Mouse (Mus musculus): ENCODE data around the gene Th. TPM values are rescaled to one million over a fixed set of nuclear protein-coding genes. Genes with fewer than 3 reads are reported as not detected.

The Th gene
- polyA plus RNA-seq (2012; rRNA removed) (0.18 and 0.26 TPM in 2 replicates), polyA plus RNA-seq (2014; fragmentation: Nextera tagmentation; extraction: Ambion mirVana) (0.14 and 0.40 TPM in 2 replicates)

GRCm38 (mm10) chr7:142931028-142931427 lies at the start of gene Th:
TSS of gene Th (minus strand) at chr7:142931128.
- H3K27ac ChIP-seq (replicated peaks; ENCODE audit: low read depth, low read length) = no peak within 1 kb of the TSS
- H3K36me3 ChIP-seq (ENCODE audit: control insufficient read depth, insufficient read depth, low read length) = no peaks in the 10 kb centered on the region
- no peak within 1 kb of the TSS for H3K4me2 ChIP-seq (replicated peaks; ENCODE audit: low read depth, low read length, severe bottlenecking)
- H3K27me3 ChIP-seq (ENCODE audit: control insufficient read depth, insufficient read depth, low read length) = no peaks in the 10 kb centered on the region
- no peaks in the 10 kb centered on the region for H3K9me3 ChIP-seq (ENCODE audit: control insufficient read depth, low read length)
- H3K4me3 ChIP-seq (replicated peaks; ENCODE audit: low read length) = no peak within 1 kb of the TSS
- H3K9ac ChIP-seq (ENCODE audit: low read depth, low read length, severe bottlenecking) = no peak within 1 kb of the TSS
- DNase-seq (ENCODE audit: low spot score) (no peak), ATAC-seq (ENCODE audit: low FRiP score, low read depth) (no peak)
- WGBS = 86% methylated on average over 3 of the region's 3 CpGs
- no peaks in the 10 kb centered on the region for H3K4me1 ChIP-seq (ENCODE audit: control insufficient read depth, insufficient read depth, low read length)
- no peak for TF ChIP-seq POLR2A (IDR thresholded peaks at IDR 0.05; ENCODE audit: borderline replicate concordance, extremely low read depth, insufficient read depth, insufficient read length)

- no peaks in the 10 kb centered on the region for H3K36me3 ChIP-seq (ENCODE audit: control insufficient read depth, insufficient read depth, low read length)
- H3K9me3 ChIP-seq (ENCODE audit: control insufficient read depth, low read length) = no peaks in the 10 kb centered on the region
- peaks cover 58% of the 10 kb centered on the region for H3K27me3 ChIP-seq (ENCODE audit: control insufficient read depth, insufficient read depth, low read length)
- ATAC-seq (ENCODE audit: low FRiP score, low read depth) (peak; percentile 25; the same call in 1 of the 2 replicates), DNase-seq (ENCODE audit: low spot score) (peak; percentile 4)
- peak within 1 kb of the TSS; percentile 44 for H3K9ac ChIP-seq (ENCODE audit: low read depth, low read length, severe bottlenecking)
- no peak for TF ChIP-seq POLR2A (IDR thresholded peaks at IDR 0.05; ENCODE audit: borderline replicate concordance, extremely low read depth, insufficient read depth, insufficient read length)
- under 1% methylated on average over 47 of the region's 51 CpGs for WGBS
- H3K4me2 ChIP-seq (replicated peaks; ENCODE audit: low read depth, low read length, severe bottlenecking) = peak within 1 kb of the TSS; percentile 97
- H3K4me3 ChIP-seq (replicated peaks; ENCODE audit: low read length) = peak within 1 kb of the TSS; percentile 44
- H3K4me1 ChIP-seq (ENCODE audit: control insufficient read depth, insufficient read depth, low read length) = peaks cover 10% of the 10 kb centered on the region
- no peak within 1 kb of the TSS for H3K27ac ChIP-seq (replicated peaks; ENCODE audit: low read depth, low read length)
Observed at GRCm38 (mm10) chr7:142968809-142969511, 38.0 kb upstream of the Th start, which contains the start of gene Ascl2. TSS of gene Ascl2 (minus strand) at chr7:142969264.

- peaks cover 10% of the 10 kb centered on the region for H3K4me1 ChIP-seq (ENCODE audit: control insufficient read depth, insufficient read depth, low read length)
- H3K27ac ChIP-seq (replicated peaks; ENCODE audit: low read depth, low read length) = no peak overlapping the region
- no peaks in the 10 kb centered on the region for H3K36me3 ChIP-seq (ENCODE audit: control insufficient read depth, insufficient read depth, low read length)
- H3K9ac ChIP-seq (ENCODE audit: low read depth, low read length, severe bottlenecking) = peak overlapping the region; percentile 44
- no peak for TF ChIP-seq POLR2A (IDR thresholded peaks at IDR 0.05; ENCODE audit: borderline replicate concordance, extremely low read depth, insufficient read depth, insufficient read length)
- H3K9me3 ChIP-seq (ENCODE audit: control insufficient read depth, low read length) = no peaks in the 10 kb centered on the region
- peak; percentile 80 for ATAC-seq (ENCODE audit: low FRiP score, low read depth)
- peak overlapping the region; percentile 44 for H3K4me3 ChIP-seq (replicated peaks; ENCODE audit: low read length)
- H3K27me3 ChIP-seq (ENCODE audit: control insufficient read depth, insufficient read depth, low read length) = peaks cover 58% of the 10 kb centered on the region
- peak; percentile 68 for DNase-seq (ENCODE audit: low spot score)
- WGBS = under 1% methylated on average over 71 of the region's 90 CpGs
- H3K4me2 ChIP-seq (replicated peaks; ENCODE audit: low read depth, low read length, severe bottlenecking) = peak overlapping the region; percentile 97
Observed at GRCm38 (mm10) chr7:142967884-142968808, 37.2 kb upstream of the Th start.

DNA sequence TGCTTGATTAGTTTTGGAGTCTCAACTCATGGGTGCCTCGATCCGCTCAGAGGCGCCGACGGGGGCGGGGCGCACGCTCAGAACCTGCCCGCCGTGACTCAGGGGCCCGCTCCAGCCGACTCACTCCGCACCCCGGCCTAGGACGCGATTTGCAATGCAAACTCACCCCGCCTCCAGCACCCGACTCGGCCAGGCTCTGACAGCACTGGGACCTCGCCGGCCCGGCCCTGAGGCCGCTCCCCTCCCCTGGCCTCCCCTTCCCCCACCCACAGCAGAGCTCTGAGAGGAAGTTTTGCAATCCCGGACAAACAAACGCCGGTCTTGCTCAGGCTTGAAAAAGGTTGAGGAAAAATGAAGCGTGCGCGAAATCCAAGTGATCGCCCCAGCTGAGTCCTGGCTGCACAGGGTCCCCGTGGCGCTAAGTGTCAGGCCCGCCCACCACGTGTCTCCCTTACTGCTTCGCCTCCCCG lies 36.5 kb upstream of the Th start:
- no peak overlapping the region for H3K27ac ChIP-seq (replicated peaks; ENCODE audit: low read depth, low read length)
- DNase-seq (ENCODE audit: low spot score) (peak; percentile 14), ATAC-seq (ENCODE audit: low FRiP score, low read depth) (0 out of 2 replicates have a peak, but pooled peaks have one; percentile 7)
- under 1% methylated on average over 29 of the region's 36 CpGs for WGBS
- no peaks in the 10 kb centered on the region for H3K9me3 ChIP-seq (ENCODE audit: control insufficient read depth, low read length)
- peak overlapping the region; percentile 97 for H3K4me2 ChIP-seq (replicated peaks; ENCODE audit: low read depth, low read length, severe bottlenecking)
- no peak for TF ChIP-seq POLR2A (IDR thresholded peaks at IDR 0.05; ENCODE audit: borderline replicate concordance, extremely low read depth, insufficient read depth, insufficient read length)
- peak overlapping the region; percentile 44 for H3K4me3 ChIP-seq (replicated peaks; ENCODE audit: low read length)
- peak overlapping the region; percentile 44 for H3K9ac ChIP-seq (ENCODE audit: low read depth, low read length, severe bottlenecking)
- peaks cover 58% of the 10 kb centered on the region for H3K27me3 ChIP-seq (ENCODE audit: control insufficient read depth, insufficient read depth, low read length)
- H3K36me3 ChIP-seq (ENCODE audit: control insufficient read depth, insufficient read depth, low read length) = no peaks in the 10 kb centered on the region
- peaks cover 10% of the 10 kb centered on the region for H3K4me1 ChIP-seq (ENCODE audit: control insufficient read depth, insufficient read depth, low read length)

DNA sequence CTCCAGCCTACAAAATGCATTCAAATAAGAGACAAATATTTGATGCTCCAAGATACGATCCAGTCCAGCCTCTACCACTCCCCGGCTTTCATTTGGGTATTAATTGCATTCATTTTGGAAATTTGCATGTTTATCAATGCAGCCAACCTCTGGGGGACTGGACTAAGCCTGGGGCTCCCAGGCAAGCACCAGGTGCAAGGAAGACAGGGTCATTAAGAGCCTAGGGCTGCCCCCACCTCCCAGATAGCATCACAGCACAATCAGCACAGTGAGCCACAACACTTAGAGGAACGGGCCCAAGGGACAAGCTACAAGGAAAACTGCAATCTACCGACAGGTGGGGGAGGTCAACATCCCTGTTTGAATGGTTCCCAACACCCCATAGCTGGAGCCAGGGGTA lies 28.8 kb upstream of the Th start:
- no peak for ATAC-seq (ENCODE audit: low FRiP score, low read depth)
- Histone ChIP-seq H3K4me1 (ENCODE audit: control insufficient read depth, insufficient read depth, low read length) (no peaks in the 10 kb centered on the region), H3K27ac (replicated peaks; ENCODE audit: low read depth, low read length) (no peak overlapping the region), H3K9ac (ENCODE audit: low read depth, low read length, severe bottlenecking) (no peak overlapping the region), H3K27me3 (ENCODE audit: control insufficient read depth, insufficient read depth, low read length) (no peaks in the 10 kb centered on the region), H3K36me3 (ENCODE audit: control insufficient read depth, insufficient read depth, low read length) (no peaks in the 10 kb centered on the region), H3K4me3 (replicated peaks; ENCODE audit: low read length) (no peak overlapping the region), H3K4me2 (replicated peaks; ENCODE audit: low read depth, low read length, severe bottlenecking) (no peak overlapping the region), H3K9me3 (ENCODE audit: control insufficient read depth, low read length) (no peaks in the 10 kb centered on the region)
- no peak for DNase-seq (ENCODE audit: low spot score)
- TF ChIP-seq POLR2A (IDR thresholded peaks at IDR 0.05; ENCODE audit: borderline replicate concordance, extremely low read depth, insufficient read depth, insufficient read length) = no peak
- 81% methylated on average over 4 of the region's 4 CpGs for WGBS

Measured in limb, embryonic 14.5 days (tissue).